Mouse (Mus musculus) kidney, embryonic 14.5 days (tissue): ENCODE results near the gene Tfpi. TPM values are rescaled to one million over a fixed set of nuclear protein-coding genes. Genes with fewer than 3 reads are reported as not detected.

Experiments
- polyA plus RNA-seq: library from polyadenylated mRNA; unstranded; fragments of >200 nt; fragmentation: Nextera tagmentation; extraction: Ambion mirVana; gene quantifications from 2 replicates; pipeline ENCODE4 v1.2.1, GENCODE M21; 2014

Gene Tfpi
- polyA plus RNA-seq, 1 experiment from 2014 or later: 31.5 TPM

Other genes with a start within 250 kb of the Tfpi start
- gene Calcrl, start 51.4 kb downstream of the Tfpi start, polyA plus RNA-seq: 43.9 and 82.9 TPM in 2 replicates
- gene Ctnnd1, start 174.0 kb upstream of the Tfpi start, polyA plus RNA-seq: 29.1 and 53.6 TPM in 2 replicates
- 0.24 and 0.31 TPM in 2 replicates for gene Btbd18, start 182.3 kb upstream of the Tfpi start, polyA plus RNA-seq
- 404 and 541 TPM in 2 replicates for gene Selenoh, start 194.0 kb upstream of the Tfpi start, polyA plus RNA-seq
- gene Gm28635, start 201.3 kb upstream of the Tfpi start, polyA plus RNA-seq: not detected in 2 replicates
- gene Med19, start 201.6 kb upstream of the Tfpi start, polyA plus RNA-seq: 48.5 and 50.5 TPM in 2 replicates
- gene Tmx2, start 202.4 kb upstream of the Tfpi start, polyA plus RNA-seq: 145 and 163 TPM in 2 replicates
- 41.0 and 48.8 TPM in 2 replicates for gene Zdhhc5, start 238.4 kb upstream of the Tfpi start, polyA plus RNA-seq